Mouse (Mus musculus): Measurements from ENCODE around the gene Fam32a.

DNA sequence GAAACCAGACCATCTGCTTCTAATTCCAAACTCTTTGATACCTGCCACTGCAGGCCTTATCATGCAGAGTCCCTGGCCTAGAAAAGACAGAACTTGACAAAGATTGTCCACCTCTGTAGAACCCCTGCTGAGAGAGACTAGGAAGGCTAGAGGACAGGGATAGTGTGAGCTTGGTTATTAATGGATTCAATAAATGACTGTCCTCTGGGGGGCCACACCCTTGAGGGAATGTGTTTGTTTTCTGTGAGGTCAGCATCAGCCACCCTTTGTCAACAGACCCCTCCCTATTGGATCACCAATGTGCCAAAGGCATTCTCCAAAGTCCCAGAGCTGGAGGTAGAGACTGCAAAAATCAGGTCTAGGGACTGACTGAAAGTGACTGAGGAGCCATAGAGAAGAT lies 27.5 kb upstream of the Fam32a start:
- TF ChIP-seq POLR2A (IDR thresholded peaks at IDR 0.05; ENCODE audit: low read depth, low read length) (no peak), CTCF (IDR thresholded peaks at IDR 0.05; ENCODE audit: borderline replicate concordance, insufficient read depth, low read length) (no peak)
